Mouse (Mus musculus) kidney, adult 2 months (tissue): ENCODE data around the gene 2210011C24Rik.

Experiments used
- CTCF ChIP-seq: fragments of 200-500 bp; conservative IDR thresholded peaks from 2 replicates; pipeline ENCODE4 v1.5.1; 2011; ENCODE audit warnings: low read depth, mild to moderate bottlenecking, control low read depth, low read length, moderate library complexity, mixed read lengths; ENCODE audit not compliant: insufficient read depth, insufficient read length
- POLR2A ChIP-seq: fragments of 200-500 bp; IDR thresholded peaks from one replicate; pipeline ENCODE4 v1.6.1; 2011; ENCODE audit warnings: low read depth, low read length, control low read depth

DNA sequence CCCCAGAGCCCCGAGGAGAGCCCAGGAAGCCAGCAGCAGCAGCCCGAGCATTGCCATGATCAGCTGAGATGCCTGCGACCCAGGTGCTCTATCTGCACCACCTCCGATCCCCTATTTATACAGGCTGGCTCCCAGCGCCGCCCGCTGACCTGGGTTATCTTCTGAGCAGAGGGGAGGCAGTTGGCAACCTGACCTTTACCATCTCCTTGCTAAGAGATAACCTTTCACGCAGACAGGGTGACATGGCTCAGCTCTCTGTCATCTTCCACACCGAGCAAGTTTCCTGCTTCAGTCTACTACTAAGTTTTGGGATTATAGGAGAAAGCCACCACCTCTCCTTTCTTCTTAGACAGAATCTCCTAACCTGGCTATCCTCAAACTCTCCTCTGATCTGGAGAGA is 32.9 kb upstream of the 2210011C24Rik start, which contains the start of gene Rln3:
- TF ChIP-seq POLR2A (no peak), CTCF (no peak)
